Mouse (Mus musculus): ENCODE data around the gene Kdm2a.

Gene Kdm2a

GRCm38 (mm10) chr19:4299574-4300270 is 98.4 kb downstream of the Kdm2a start:
- DNase-seq (ENCODE audit: low read depth, low spot score) = no peak

GRCm38 (mm10) chr19:4299126-4299525 is 99.0 kb downstream of the Kdm2a start:
- no peak for DNase-seq (ENCODE audit: low read depth, low spot score)

GRCm38 (mm10) chr19:4298322-4299121 is 99.6 kb downstream of the Kdm2a start:
- no peak for DNase-seq (ENCODE audit: low read depth, low spot score)

- DNase-seq (ENCODE audit: low read depth, low spot score) = no peak
Observed at GRCm38 (mm10) chr19:4297851-4298250, 100.2 kb downstream of the Kdm2a start.

- no peak for DNase-seq (ENCODE audit: low read depth, low spot score)
Observed at GRCm38 (mm10) chr19:4296611-4297010, 101.5 kb downstream of the Kdm2a start.

- DNase-seq (ENCODE audit: low read depth, low spot score) = no peak
Observed at GRCm38 (mm10) chr19:4295391-4295790, 102.7 kb downstream of the Kdm2a start.

GRCm38 (mm10) chr19:4294381-4295097 is 103.5 kb downstream of the Kdm2a start:
- peak; percentile 70 for DNase-seq (ENCODE audit: low read depth, low spot score)

- no peak for DNase-seq (ENCODE audit: low read depth, low spot score)
Observed at GRCm38 (mm10) chr19:4291161-4291560, 106.9 kb downstream of the Kdm2a start.

- DNase-seq (ENCODE audit: low read depth, low spot score) = no peak
Observed at GRCm38 (mm10) chr19:4290749-4291148, 107.3 kb downstream of the Kdm2a start.

GRCm38 (mm10) chr19:4283653-4284052 is 114.4 kb downstream of the Kdm2a start:
- no peak for DNase-seq (ENCODE audit: low read depth, low spot score)

GRCm38 (mm10) chr19:4282898-4283553 is 115.1 kb downstream of the Kdm2a start, which contains the start of gene Ankrd13d:
Gene Ankrd13d, minus strand, starts transcription at chr19:4283137.
- DNase-seq (ENCODE audit: low read depth, low spot score) = peak; percentile 74

GRCm38 (mm10) chr19:4280425-4280824 is 117.7 kb downstream of the Kdm2a start:
- no peak for DNase-seq (ENCODE audit: low read depth, low spot score)

GRCm38 (mm10) chr19:4279487-4279886 is 118.6 kb downstream of the Kdm2a start:
- DNase-seq (ENCODE audit: low read depth, low spot score) = no peak

- DNase-seq (ENCODE audit: low read depth, low spot score) = no peak
Observed at GRCm38 (mm10) chr19:4270972-4271371, 127.1 kb downstream of the Kdm2a start.

GRCm38 (mm10) chr19:4270187-4270586 is 127.9 kb downstream of the Kdm2a start:
- no peak for DNase-seq (ENCODE audit: low read depth, low spot score)

GRCm38 (mm10) chr19:4268566-4269361 is 129.3 kb downstream of the Kdm2a start, which contains the start of gene Ssh3:
Gene Ssh3, minus strand, starts transcription at chr19:4269180.
- peak; percentile 44 for DNase-seq (ENCODE audit: low read depth, low spot score)

- DNase-seq (ENCODE audit: low read depth, low spot score) = no peak
Observed at GRCm38 (mm10) chr19:4265956-4266355, 132.1 kb downstream of the Kdm2a start.
